Mouse (Mus musculus) central nervous system, embryonic 11.5 days (tissue): ENCODE measurements around the gene Olfr643. TPM values are rescaled to one million over a fixed set of nuclear protein-coding genes. Genes with fewer than 3 reads are reported as not detected.

ENCODE experiments used
- polyA plus RNA-seq: library from polyadenylated mRNA; depleted of rRNA; stranded (reverse); fragments of >200 nt; gene quantifications from 2 replicates; pipeline ENCODE4 v1.2.3, GENCODE M21; 2012; rRNA removed

Gene Olfr643
- not detected in 2 replicates for polyA plus RNA-seq

GRCm38 (mm10) chr7:104137305-104137704 lies at the start of gene Olfr643:
Olfr643 (minus strand) TSS chr7:104137405.

GRCm38 (mm10) chr7:104183292-104183691 lies 46.1 kb upstream of the Olfr643 start, which contains the start of gene Olfr648:
Olfr648 (minus strand) TSS chr7:104183392.

GRCm38 (mm10) chr7:104150456-104150855 lies 13.3 kb upstream of the Olfr643 start, which contains the start of gene Ubqlnl:
Ubqlnl (minus strand) TSS chr7:104150556.

GRCm38 (mm10) chr7:104143179-104143578 lies 6.0 kb upstream of the Olfr643 start, which contains the start of gene Ubqln3:
Ubqln3 (minus strand) TSS chr7:104143279.

GRCm38 (mm10) chr7:104129726-104130125 lies 7.5 kb downstream of the Olfr643 start, which contains the start of gene Ubqln5:
Ubqln5 (minus strand) TSS chr7:104129826.

GRCm38 (mm10) chr7:104104757-104104972 lies 32.5 kb downstream of the Olfr643 start, which contains the start of gene Olfr646:
Olfr646 (plus strand) TSS chr7:104104873.

GRCm38 (mm10) chr7:104085365-104085764 lies 51.8 kb downstream of the Olfr643 start, which contains the start of gene Olfr645:
Olfr645 (minus strand) TSS chr7:104085465.

GRCm38 (mm10) chr7:104071769-104072168 lies 65.4 kb downstream of the Olfr643 start, which contains the start of gene Olfr644:
Olfr644 (minus strand) TSS chr7:104071869.

GRCm38 (mm10) chr7:104061345-104061744 lies 75.9 kb downstream of the Olfr643 start, which contains the start of gene 4930516K23Rik:
4930516K23Rik (minus strand) TSS chr7:104061445.

GRCm38 (mm10) chr7:104052566-104052965 lies 84.6 kb downstream of the Olfr643 start, which contains the start of gene Olfr642:
Olfr642 (minus strand) TSS chr7:104052666.

GRCm38 (mm10) chr7:104035145-104035544 lies 102.1 kb downstream of the Olfr643 start, which contains the start of gene Olfr641:
Olfr641 (plus strand) TSS chr7:104035445.

GRCm38 (mm10) chr7:104025473-104025872 lies 111.7 kb downstream of the Olfr643 start, which contains the start of gene Olfr640:
Olfr640 (minus strand) TSS chr7:104025573.

GRCm38 (mm10) chr7:104017203-104017602 lies 120.0 kb downstream of the Olfr643 start, which contains the start of gene Olfr639:
Olfr639 (minus strand) TSS chr7:104017303.

GRCm38 (mm10) chr7:103998446-103998845 lies 138.8 kb downstream of the Olfr643 start, which contains the start of gene Olfr638:
Olfr638 (plus strand) TSS chr7:103998746.

GRCm38 (mm10) chr7:103970852-103971251 lies 166.4 kb downstream of the Olfr643 start, which contains the start of gene Olfr635:
Olfr635 (plus strand) TSS chr7:103971152.

Other genes starting within 250 kb of the Olfr643 start
- not detected in 2 replicates for gene Olfr64, start 242.9 kb downstream of the Olfr643 start, polyA plus RNA-seq
- not detected in 2 replicates for gene Olfr65, start 233.9 kb downstream of the Olfr643 start, polyA plus RNA-seq
- not detected in 2 replicates for gene Olfr631, start 208.6 kb downstream of the Olfr643 start, polyA plus RNA-seq
- 0.11 and 0.36 TPM in 2 replicates for gene Olfr632, start 203.1 kb downstream of the Olfr643 start, polyA plus RNA-seq
- gene Olfr633, start 193.0 kb downstream of the Olfr643 start, polyA plus RNA-seq = not detected in 2 replicates
- not detected in 2 replicates for gene Olfr635, start 166.3 kb downstream of the Olfr643 start, polyA plus RNA-seq
- not detected in 2 replicates for gene Olfr638, start 138.7 kb downstream of the Olfr643 start, polyA plus RNA-seq
- gene Olfr639, start 120.1 kb downstream of the Olfr643 start, polyA plus RNA-seq = not detected in 2 replicates
- not detected in 2 replicates for gene Olfr640, start 111.8 kb downstream of the Olfr643 start, polyA plus RNA-seq
- gene Olfr641, start 102.0 kb downstream of the Olfr643 start, polyA plus RNA-seq = not detected in 2 replicates
- not detected in 2 replicates for gene Olfr642, start 84.7 kb downstream of the Olfr643 start, polyA plus RNA-seq
- not detected in 2 replicates for gene 4930516K23Rik, start 76.0 kb downstream of the Olfr643 start, polyA plus RNA-seq
- not detected in 2 replicates for gene Olfr644, start 65.5 kb downstream of the Olfr643 start, polyA plus RNA-seq
- not detected in 2 replicates for gene Olfr645, start 51.9 kb downstream of the Olfr643 start, polyA plus RNA-seq
- gene Olfr646, start 32.5 kb downstream of the Olfr643 start, polyA plus RNA-seq = not detected in 2 replicates
- gene Ubqln5, start 7.6 kb downstream of the Olfr643 start, polyA plus RNA-seq = not detected in 2 replicates
- not detected in 2 replicates for gene Ubqln3, start 5.9 kb upstream of the Olfr643 start, polyA plus RNA-seq
- gene Ubqlnl, start 13.2 kb upstream of the Olfr643 start, polyA plus RNA-seq = not detected in 2 replicates
- 0.02 TPM in 1 of 2 replicates, not detected in the other for gene Olfm5, start 27.4 kb upstream of the Olfr643 start, polyA plus RNA-seq
- gene Olfr648, start 46.0 kb upstream of the Olfr643 start, polyA plus RNA-seq = 0.01 and 0.07 TPM in 2 replicates
- gene Olfr649, start 58.6 kb upstream of the Olfr643 start, polyA plus RNA-seq = not detected in 2 replicates
- gene Trim6, start 81.4 kb upstream of the Olfr643 start, polyA plus RNA-seq = 2.1 and 3.0 TPM in 2 replicates
- gene Trim34a, start 107.1 kb upstream of the Olfr643 start, polyA plus RNA-seq = 1.3 and 2.2 TPM in 2 replicates
- gene Trim5, start 150.7 kb upstream of the Olfr643 start, polyA plus RNA-seq = 0.18 and 0.25 TPM in 2 replicates
- 3.8 and 5.2 TPM in 2 replicates for gene Trim12a, start 178.1 kb upstream of the Olfr643 start, polyA plus RNA-seq
- 0.06 TPM in 1 of 2 replicates, not detected in the other for gene Trim34b, start 192.1 kb upstream of the Olfr643 start, polyA plus RNA-seq
- 2.3 and 3.8 TPM in 2 replicates for gene Trim12c, start 216.0 kb upstream of the Olfr643 start, polyA plus RNA-seq
- 0.01 and 0.04 TPM in 2 replicates for gene Trim30b, start 232.5 kb upstream of the Olfr643 start, polyA plus RNA-seq